Mouse (Mus musculus) liver, embryonic 14.5 days (tissue): Measurements from ENCODE around the gene Nol12.

Experiments used
- CTCF ChIP-seq: IDR thresholded peaks from 2 replicates; pipeline ENCODE4 v1.5.1; 2016; ENCODE audit warnings: antibody characterized with exemption, low read depth, control low read depth
- EP300 ChIP-seq: IDR thresholded peaks from 2 replicates; pipeline ENCODE4 v1.6.1; 2016; ENCODE audit warnings: antibody characterized with exemption, low read depth

GRCm38 (mm10) chr15:78899740-78900584 lies 34.8 kb upstream of the Nol12 start, which contains the start of gene Sh3bp1:
- no peak for TF ChIP-seq CTCF
- TF ChIP-seq EP300: no peak
